Comparison of ENCODE assay signal across 12 mouse cellular contexts in genomic region chr8:83695351-83696106, GRCm38 (mm10). TPM values are rescaled to one million over a fixed set of nuclear protein-coding genes. Genes with fewer than 3 reads are reported as not detected.
A peak's percentile ranks its signal among the peaks of the same experiment; 100 is the strongest.
DNase-seq lines count a peak whose midpoint lies in the region; ATAC-seq lines count a peak whose summit lies in the region.
"Had no signal": no experiment of that assay in that cellular context is flagged by ENCODE, and none has a peak within 500 bp of the region (broad histone marks: within the 10 kb centered on the region; RNA-seq: fewer than 3 reads in every experiment).

No protein-coding gene starts in this region.

- ATAC-seq in heart, embryonic 15.5 days (replicated peaks; ENCODE audit: insufficient number of reproducible peaks, insufficient read depth, low FRiP score, low read depth): no peak
- ATAC-seq in heart, embryonic 11.5 days (replicated peaks; ENCODE audit: insufficient number of reproducible peaks, low FRiP score, low TSS enrichment): no peak

- DNase-seq in CD4-positive, CD25-positive, alpha-beta regulatory T cell, adult 2 months (ENCODE audit: low read depth, low spot score): peak; percentile 67
- peak; percentile 25 to 57 for DNase-seq in kidney, postnatal 25 days
- peak; percentile 73 for DNase-seq in naive thymus-derived CD4-positive, alpha-beta T cell, adult 2 months (ENCODE audit: low read depth)
- no peak for DNase-seq in right cerebral cortex, adult 18-20 months
- no peak for DNase-seq in urinary bladder, postnatal 36 days (ENCODE audit: low spot score in 2 of 2)
- no peak for DNase-seq in ovary, postnatal 36 days (ENCODE audit: low spot score)
- DNase-seq: adrenal gland, postnatal 36 days had no signal

- no peak overlapping the region for H3K4me3 ChIP-seq in heart, embryonic 15.5 days
- H3K4me3 ChIP-seq in heart, embryonic 11.5 days (ENCODE audit: low read depth, low read length): no peak overlapping the region
- H3K4me3 ChIP-seq: embryonic facial prominence, embryonic 13.5 days; heart, embryonic 13.5 days; myocyte had no signal

- no peak overlapping the region for H3K27ac ChIP-seq in heart, embryonic 15.5 days
- H3K27ac ChIP-seq in heart, embryonic 11.5 days (ENCODE audit: low read depth, low read length): no peak overlapping the region
- H3K27ac ChIP-seq: embryonic facial prominence, embryonic 13.5 days; heart, embryonic 13.5 days had no signal

- 69% methylated on average over 16 of the region's 17 CpGs for WGBS in heart, embryonic 15.5 days
- 76% methylated on average over 17 of the region's 17 CpGs for WGBS in heart, embryonic 11.5 days (ENCODE audit: insufficient replicate concordance)

- no peak overlapping the region for H3K9ac ChIP-seq in heart, embryonic 15.5 days
- no peak overlapping the region for H3K9ac ChIP-seq in heart, embryonic 11.5 days (ENCODE audit: low read depth, low read length)
- H3K9ac ChIP-seq: embryonic facial prominence, embryonic 13.5 days; heart, embryonic 13.5 days had no signal

- no peaks in the 10 kb centered on the region for H3K27me3 ChIP-seq in heart, embryonic 15.5 days
- no peaks in the 10 kb centered on the region for H3K27me3 ChIP-seq in heart, embryonic 11.5 days (ENCODE audit: control insufficient read depth, insufficient read depth, low read length)
- H3K27me3 ChIP-seq: embryonic facial prominence, embryonic 13.5 days; heart, embryonic 13.5 days had no signal

- H3K36me3 ChIP-seq in heart, embryonic 15.5 days: peaks cover 23% of the 10 kb centered on the region
- H3K36me3 ChIP-seq in heart, embryonic 11.5 days (ENCODE audit: control insufficient read depth, insufficient read depth, low read length): peaks cover 19% of the 10 kb centered on the region

- peaks cover 54% of the 10 kb centered on the region for H3K4me1 ChIP-seq in heart, embryonic 15.5 days (replicated peaks)
- peaks cover 28% of the 10 kb centered on the region for H3K4me1 ChIP-seq in heart, embryonic 11.5 days (ENCODE audit: control insufficient read depth, insufficient read depth, low read length)

- 0 out of 2 replicates have a peak overlapping the region, but pooled peaks have one; percentile 12 for H3K4me2 ChIP-seq in heart, embryonic 15.5 days
- no peak overlapping the region for H3K4me2 ChIP-seq in heart, embryonic 11.5 days
- H3K4me2 ChIP-seq: embryonic facial prominence, embryonic 13.5 days; heart, embryonic 13.5 days had no signal

- no peaks in the 10 kb centered on the region for H3K9me3 ChIP-seq in heart, embryonic 15.5 days (replicated peaks)
- no peaks in the 10 kb centered on the region for H3K9me3 ChIP-seq in heart, embryonic 11.5 days (replicated peaks; ENCODE audit: control insufficient read depth, low read length)
- H3K9me3 ChIP-seq: embryonic facial prominence, embryonic 13.5 days; heart, embryonic 13.5 days had no signal

RNA-seq across cellular contexts. Expression of gene Pkn1, which starts 3.5 kb away (rescaled TPM):
- 15.4 and 22.1 TPM in 2 replicates for polyA plus RNA-seq in heart, embryonic 15.5 days (2015; fragmentation: Nextera tagmentation; extraction: Ambion mirVana)
- polyA plus RNA-seq in heart, embryonic 11.5 days (2014; fragmentation: Nextera tagmentation; extraction: Ambion mirVana): 17.0 and 21.2 TPM in 2 replicates

RNA-seq across cellular contexts. Expression of gene Ddx39, which starts 19.4 kb away (rescaled TPM):
- 107 and 135 TPM in 2 replicates for polyA plus RNA-seq in heart, embryonic 15.5 days (2015; fragmentation: Nextera tagmentation; extraction: Ambion mirVana)
- 143 and 150 TPM in 2 replicates for polyA plus RNA-seq in heart, embryonic 11.5 days (2014; fragmentation: Nextera tagmentation; extraction: Ambion mirVana)

RNA-seq across cellular contexts. Expression of gene Ptger1, which starts 29.1 kb away (rescaled TPM):
- polyA plus RNA-seq in heart, embryonic 15.5 days (2015; fragmentation: Nextera tagmentation; extraction: Ambion mirVana): 0.45 and 0.84 TPM in 2 replicates
- polyA plus RNA-seq in heart, embryonic 11.5 days (2014; fragmentation: Nextera tagmentation; extraction: Ambion mirVana): 0.13 and 0.63 TPM in 2 replicates

RNA-seq across cellular contexts. Expression of gene Gipc1, which starts 43.1 kb away (rescaled TPM):
- polyA plus RNA-seq in heart, embryonic 15.5 days (2015; fragmentation: Nextera tagmentation; extraction: Ambion mirVana): 127 and 141 TPM in 2 replicates
- 171 and 180 TPM in 2 replicates for polyA plus RNA-seq in heart, embryonic 11.5 days (2014; fragmentation: Nextera tagmentation; extraction: Ambion mirVana)

RNA-seq across cellular contexts. Expression of gene Adgre5, which starts 45.6 kb away (rescaled TPM):
- 31.2 and 38.7 TPM in 2 replicates for polyA plus RNA-seq in heart, embryonic 15.5 days (2015; fragmentation: Nextera tagmentation; extraction: Ambion mirVana)
- polyA plus RNA-seq in heart, embryonic 11.5 days (2014; fragmentation: Nextera tagmentation; extraction: Ambion mirVana): 17.6 and 18.8 TPM in 2 replicates

Comparison
In these comparisons a context has a peak if more than half of its experiments do, and no peak if none do; other contexts are left out.
1. DNase-seq: peak in CD4-positive, CD25-positive, alpha-beta regulatory T cell, adult 2 months (single experiment), kidney, postnatal 25 days (2 of 2) and naive thymus-derived CD4-positive, alpha-beta T cell, adult 2 months (single experiment); none in right cerebral cortex, adult 18-20 months (single experiment), urinary bladder, postnatal 36 days (0 of 2) and ovary, postnatal 36 days (single experiment).